Mouse (Mus musculus) heart, adult 11 months (tissue): ENCODE data around the gene Spon1.

Experiments used
- DNase-seq: peaks from one replicate; pipeline ENCODE4 v3.0.0; 2022

Spon1 gene

GRCm38 (mm10) chr7:113845191-113845590 is 79.4 kb downstream of the Spon1 start:
- DNase-seq: peak; percentile 60

- DNase-seq: peak; percentile 75
These were observed 80.8 kb downstream of the Spon1 start for GRCm38 (mm10) chr7:113846553-113846952.

GRCm38 (mm10) chr7:113847041-113847819 is 81.4 kb downstream of the Spon1 start:
- peak; percentile 88 for DNase-seq

GRCm38 (mm10) chr7:113850389-113850788 is 84.6 kb downstream of the Spon1 start:
- DNase-seq: peak; percentile 66

- peak; percentile 91 for DNase-seq
These were observed 89.6 kb downstream of the Spon1 start for GRCm38 (mm10) chr7:113855396-113855795.

GRCm38 (mm10) chr7:113856067-113856466 is 90.3 kb downstream of the Spon1 start:
- no peak for DNase-seq

GRCm38 (mm10) chr7:113859480-113859881 is 93.7 kb downstream of the Spon1 start:
- no peak for DNase-seq

GRCm38 (mm10) chr7:113861964-113862363 is 96.2 kb downstream of the Spon1 start:
- no peak for DNase-seq

GRCm38 (mm10) chr7:113872846-113873245 is 107.0 kb downstream of the Spon1 start:
- DNase-seq: peak; percentile 93

- no peak for DNase-seq
These were observed 111.7 kb downstream of the Spon1 start for GRCm38 (mm10) chr7:113877451-113877850.

- no peak for DNase-seq
These were observed 112.1 kb downstream of the Spon1 start for GRCm38 (mm10) chr7:113877926-113878325.

- DNase-seq: no peak
These were observed 113.3 kb downstream of the Spon1 start for GRCm38 (mm10) chr7:113879085-113879501.

GRCm38 (mm10) chr7:113880021-113880420 is 114.2 kb downstream of the Spon1 start:
- DNase-seq: peak; percentile 60

GRCm38 (mm10) chr7:113890782-113891181 is 125.0 kb downstream of the Spon1 start:
- DNase-seq: peak; percentile 79

GRCm38 (mm10) chr7:113891491-113891890 is 125.7 kb downstream of the Spon1 start:
- peak; percentile 76 for DNase-seq

- no peak for DNase-seq
These were observed 128.3 kb downstream of the Spon1 start for GRCm38 (mm10) chr7:113893944-113894662.

GRCm38 (mm10) chr7:113895266-113895665 is 129.5 kb downstream of the Spon1 start:
- DNase-seq: no peak

- no peak for DNase-seq
These were observed 132.6 kb downstream of the Spon1 start for GRCm38 (mm10) chr7:113898388-113898787.

- peak; percentile 54 for DNase-seq
These were observed 135.7 kb downstream of the Spon1 start for GRCm38 (mm10) chr7:113901511-113901910.

GRCm38 (mm10) chr7:113901941-113902515 is 136.2 kb downstream of the Spon1 start:
- DNase-seq: peak; percentile 55

GRCm38 (mm10) chr7:113903127-113903827 is 137.5 kb downstream of the Spon1 start:
- peak; percentile 86 for DNase-seq

- DNase-seq: no peak
These were observed 138.1 kb downstream of the Spon1 start for GRCm38 (mm10) chr7:113903939-113904338.

GRCm38 (mm10) chr7:113904348-113904895 is 138.6 kb downstream of the Spon1 start:
- peak; percentile 66 for DNase-seq
